Mouse (Mus musculus): ENCODE data around the gene Gtf2ird1.
"Not testable (repeated sequence)": the region's sequence is repeated elsewhere in the genome, so short reads cannot be mapped to it uniquely, and the experiment has no call there.

The Gtf2ird1 gene

DNA sequence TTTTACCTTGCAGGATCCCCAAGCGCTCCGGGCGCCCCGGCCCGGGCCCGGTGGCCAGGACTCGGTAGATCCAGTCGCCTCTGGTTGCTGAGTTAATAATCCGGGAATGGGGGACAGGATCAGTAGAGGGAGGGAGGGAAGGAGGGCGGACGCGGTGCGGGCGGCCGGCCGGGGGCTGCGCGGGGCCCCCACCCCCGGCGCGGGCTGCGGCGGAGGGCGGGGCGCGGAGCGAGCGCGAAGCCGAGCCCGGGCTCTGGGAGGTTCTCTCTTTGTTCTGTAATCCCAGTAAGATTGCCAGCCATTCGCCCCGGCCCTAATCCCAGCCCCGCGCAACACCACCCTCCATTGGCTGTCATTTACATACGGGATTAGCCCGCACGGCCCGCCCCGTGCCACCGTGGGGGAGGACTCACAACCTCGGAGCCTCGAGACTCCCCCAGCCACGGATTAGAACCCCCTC lies at the start of gene Gtf2ird1:
Gene Gtf2ird1, minus strand, starts transcription at position 214 of the 460 bp plus-strand sequence.
- no peak for DNase-seq (ENCODE audit: low read depth, low spot score)

DNA sequence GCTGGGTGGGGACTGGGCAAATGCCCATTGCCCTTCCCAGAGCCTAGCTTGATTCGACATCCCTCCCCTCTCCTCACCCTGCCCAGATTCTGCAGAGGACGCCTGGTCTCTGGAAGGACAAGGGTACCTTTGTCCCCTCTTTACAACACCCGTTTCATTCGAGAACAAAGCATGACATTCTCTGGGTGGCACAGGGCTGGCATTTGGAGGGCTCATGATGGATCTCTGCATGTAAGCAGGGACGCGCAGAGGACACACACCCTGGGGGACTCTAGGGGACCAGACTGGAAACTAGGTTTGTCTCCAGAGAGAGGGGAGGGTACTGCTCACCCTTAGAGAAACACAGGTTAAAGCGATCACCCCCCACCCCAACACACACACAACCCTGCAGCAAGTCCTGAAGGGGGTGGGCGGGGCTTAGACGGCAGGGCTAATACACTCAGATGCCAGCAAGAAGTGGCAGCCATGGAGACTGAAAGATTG lies 49.3 kb upstream of the Gtf2ird1 start:
- DNase-seq (ENCODE audit: low read depth, low spot score) = no peak

DNA sequence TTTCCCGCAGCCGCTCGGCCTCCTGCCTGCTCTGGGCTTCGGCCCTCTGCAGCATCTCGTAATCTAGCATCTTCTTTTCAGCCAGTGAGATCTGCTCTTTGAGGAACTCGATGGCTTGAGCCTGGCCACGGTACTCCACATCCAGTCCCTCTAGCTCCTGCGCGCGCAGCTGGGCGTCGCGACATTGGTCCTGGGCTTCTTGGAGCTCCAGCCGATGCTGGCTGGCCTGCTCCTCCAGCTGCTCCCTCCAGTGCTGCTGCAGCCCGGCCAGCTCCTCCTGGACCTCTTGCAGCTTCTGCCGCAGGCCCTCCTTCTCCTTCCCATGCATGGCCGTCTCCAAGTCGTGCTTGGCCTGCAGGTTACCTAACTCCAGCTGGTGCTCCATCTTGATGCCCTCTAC lies 46.1 kb upstream of the Gtf2ird1 start:
- no peak for DNase-seq (ENCODE audit: low read depth, low spot score)

DNA sequence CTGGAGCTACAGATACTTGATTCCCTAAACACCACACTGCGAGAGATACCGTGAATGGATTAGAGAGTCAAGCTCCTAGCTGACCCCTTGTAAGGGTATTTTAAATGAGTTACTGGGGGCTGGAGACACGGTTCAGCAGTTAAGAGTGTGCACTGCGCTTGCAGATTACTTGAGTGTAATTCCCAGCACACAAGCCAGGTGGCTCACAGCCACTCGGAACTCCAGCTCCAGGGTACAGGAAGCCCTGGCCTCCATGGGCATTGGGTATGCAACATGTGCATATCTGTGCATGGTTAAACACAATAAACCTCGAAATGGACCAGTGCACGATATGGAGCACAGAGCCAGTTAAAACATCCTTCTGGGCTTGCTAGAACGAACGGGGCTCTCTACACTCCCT lies 44.9 kb upstream of the Gtf2ird1 start:
- DNase-seq (ENCODE audit: low read depth, low spot score) = no peak

DNA sequence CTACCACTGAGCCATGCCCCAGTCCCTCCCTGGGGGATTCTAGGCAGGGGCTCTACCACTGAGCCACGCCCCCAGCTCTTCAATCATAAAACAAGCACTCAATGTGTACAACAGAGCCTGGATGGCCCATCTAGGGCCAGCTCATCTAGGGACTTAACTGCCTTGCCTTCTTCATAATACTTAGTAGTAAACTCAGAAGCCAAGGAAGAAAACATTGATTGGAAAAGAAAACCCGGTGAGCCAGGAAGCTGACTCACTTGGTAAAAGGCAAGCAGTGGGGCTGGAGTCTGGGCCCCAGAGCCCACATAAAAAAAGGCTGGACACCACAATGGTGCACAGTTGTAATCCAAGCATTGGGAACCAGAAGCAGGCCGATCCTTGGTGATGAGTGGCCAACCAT lies 44.2 kb upstream of the Gtf2ird1 start:
- no peak for DNase-seq (ENCODE audit: low read depth, low spot score)

DNA sequence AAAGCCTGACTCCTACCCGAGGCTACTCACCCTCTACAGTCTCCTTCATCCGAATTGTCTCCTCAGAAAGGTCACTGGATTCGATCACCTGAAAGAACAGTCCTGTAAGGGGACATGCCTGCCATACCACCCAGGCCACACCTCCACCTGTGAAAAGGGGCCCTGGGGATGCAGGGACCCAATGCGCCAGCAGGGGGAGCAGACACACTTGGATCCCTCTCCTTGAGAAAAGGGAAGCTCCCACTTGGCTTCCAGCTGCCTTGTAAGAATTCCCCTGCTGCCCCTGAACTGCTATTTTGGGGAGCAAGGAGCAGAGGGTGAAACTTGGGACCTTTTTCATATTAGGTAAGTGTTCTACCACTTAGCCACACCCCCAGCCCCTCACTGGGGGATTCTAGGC lies 43.5 kb upstream of the Gtf2ird1 start:
- peak; percentile 57 for DNase-seq (ENCODE audit: low read depth, low spot score)

DNA sequence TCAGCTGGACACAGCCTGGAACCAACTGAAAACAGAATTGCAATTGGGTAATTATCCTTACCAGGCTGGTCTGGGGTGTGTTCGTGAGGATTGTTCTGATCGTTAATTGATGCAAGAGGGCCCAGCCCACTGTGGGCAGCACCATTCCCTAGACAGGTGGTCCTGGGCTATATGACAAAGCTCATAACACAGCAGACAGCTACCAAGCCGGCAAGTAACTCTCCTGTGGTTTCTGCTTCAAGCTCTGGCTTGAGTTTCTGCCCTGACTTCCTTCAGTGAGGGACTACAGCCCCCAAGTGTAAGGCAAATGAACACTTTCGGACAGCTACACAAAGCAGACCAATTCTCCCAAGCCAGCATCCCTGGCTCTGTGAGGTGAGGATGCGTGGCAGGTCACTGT lies 40.5 kb upstream of the Gtf2ird1 start:
- DNase-seq (ENCODE audit: low read depth, low spot score) = no peak

DNA sequence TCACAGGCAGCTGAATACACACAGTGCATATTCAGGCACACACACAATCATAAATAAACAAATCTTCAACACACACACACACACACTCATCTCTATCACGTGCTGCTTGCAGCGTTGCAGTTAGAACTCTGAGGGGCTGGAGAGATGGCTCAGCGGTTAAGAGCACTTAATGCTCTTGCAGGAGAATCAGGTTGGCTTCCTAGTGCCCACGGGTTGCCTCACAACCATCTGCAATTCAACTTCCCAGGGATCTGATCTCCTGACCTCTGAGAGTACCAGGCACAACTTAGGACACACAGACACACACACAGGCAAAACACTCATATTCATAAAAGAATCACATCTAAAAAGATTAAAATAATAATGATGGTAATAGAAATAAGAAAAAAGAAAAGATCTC lies 39.3 kb upstream of the Gtf2ird1 start:
- DNase-seq (ENCODE audit: low read depth, low spot score) = no peak

DNA sequence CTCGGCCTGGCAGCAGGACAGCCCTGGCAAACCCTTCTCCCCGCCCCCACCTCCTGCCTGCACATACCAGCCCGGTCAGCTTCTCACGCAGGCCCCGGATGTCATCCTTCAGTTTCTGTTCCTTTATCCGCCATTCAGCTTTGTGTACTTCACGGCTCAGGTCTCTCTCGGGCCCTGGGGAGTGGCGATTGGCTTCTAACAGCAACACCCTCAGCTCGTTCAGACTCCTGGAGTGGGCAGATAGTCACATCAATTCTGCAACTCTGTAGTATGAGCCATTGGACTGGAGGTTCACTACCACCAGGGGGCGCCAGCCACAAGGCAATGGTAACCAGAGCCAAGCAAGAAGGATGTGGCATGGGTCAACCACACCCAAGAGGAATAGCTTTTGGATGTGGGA lies 37.6 kb upstream of the Gtf2ird1 start:
- peak; percentile 65 for DNase-seq (ENCODE audit: low read depth, low spot score)

DNA sequence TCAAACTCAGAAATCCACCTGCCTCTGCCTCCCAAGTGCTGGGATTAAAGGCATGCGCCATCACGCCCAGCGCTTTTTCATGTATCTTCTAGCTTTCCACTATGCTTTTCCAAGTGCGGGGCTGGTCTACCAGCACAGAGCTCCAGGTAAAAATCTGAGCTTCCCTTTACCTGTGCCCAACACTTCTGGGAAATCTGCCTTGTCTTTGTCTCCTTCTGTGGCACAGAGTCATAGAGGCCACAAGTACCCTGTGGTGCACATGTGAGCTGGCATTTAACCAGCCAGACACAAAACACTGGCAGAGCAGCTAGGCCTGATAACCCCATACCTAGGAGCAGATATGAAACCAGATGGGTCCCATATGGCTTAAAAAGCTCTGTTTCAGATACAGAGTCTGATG lies 36.4 kb upstream of the Gtf2ird1 start:
- no peak for DNase-seq (ENCODE audit: low read depth, low spot score)

DNA sequence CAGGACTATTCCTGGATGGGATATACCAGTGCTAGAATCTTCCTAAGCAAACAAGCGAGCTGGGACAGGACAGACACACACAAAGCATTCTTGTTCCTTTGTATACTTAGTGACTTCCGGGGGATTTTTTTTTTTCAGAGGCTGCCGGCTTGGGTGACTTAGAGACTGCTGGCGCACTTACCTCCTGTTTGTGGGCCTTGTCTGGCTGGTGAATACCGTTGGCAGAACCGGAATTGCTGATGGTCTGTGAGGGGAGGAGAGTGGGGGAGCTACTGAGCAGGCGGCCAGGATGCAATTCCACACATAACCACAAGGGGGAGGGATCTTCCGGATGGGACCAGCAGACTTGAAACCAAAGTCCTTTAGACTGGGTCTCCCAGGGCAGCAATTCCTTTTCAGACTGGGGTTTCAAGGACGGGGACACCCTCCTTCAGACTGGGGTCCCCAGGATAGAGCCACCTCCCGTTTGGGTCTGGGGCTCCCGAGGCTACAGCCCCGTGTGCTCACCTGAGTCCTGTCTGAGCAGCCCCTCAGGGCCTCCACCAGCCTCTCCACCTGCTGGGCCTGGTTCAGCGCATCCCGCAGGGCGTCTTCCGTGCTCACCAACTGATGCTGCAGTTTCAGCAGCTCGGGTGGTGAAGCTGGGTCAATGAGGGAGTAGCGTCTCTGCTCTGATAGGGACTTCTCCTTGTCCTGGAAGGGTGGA lies 35.3 kb upstream of the Gtf2ird1 start:
- DNase-seq (ENCODE audit: low read depth, low spot score) = peak; percentile 76

DNA sequence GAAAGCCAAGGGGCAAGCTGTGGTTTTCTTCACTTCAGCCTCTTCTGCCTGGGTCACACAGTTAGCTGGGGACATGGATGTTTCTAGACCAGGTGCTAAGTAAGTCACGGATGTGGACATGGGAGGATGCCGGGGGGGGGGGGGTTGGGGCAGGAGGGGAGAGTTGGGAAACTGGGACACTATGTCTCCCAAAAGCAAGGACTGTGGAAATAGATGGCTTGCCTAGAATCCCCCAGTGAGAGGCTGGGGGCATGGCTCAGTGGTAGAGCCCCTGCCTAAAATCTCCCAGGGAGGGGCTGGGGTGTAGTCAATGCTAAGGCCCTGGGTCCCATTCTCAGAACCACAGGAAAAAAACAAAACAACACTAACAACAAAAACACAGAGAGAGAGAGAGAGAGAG lies 34.7 kb upstream of the Gtf2ird1 start:
- no peak for DNase-seq (ENCODE audit: low read depth, low spot score)

DNA sequence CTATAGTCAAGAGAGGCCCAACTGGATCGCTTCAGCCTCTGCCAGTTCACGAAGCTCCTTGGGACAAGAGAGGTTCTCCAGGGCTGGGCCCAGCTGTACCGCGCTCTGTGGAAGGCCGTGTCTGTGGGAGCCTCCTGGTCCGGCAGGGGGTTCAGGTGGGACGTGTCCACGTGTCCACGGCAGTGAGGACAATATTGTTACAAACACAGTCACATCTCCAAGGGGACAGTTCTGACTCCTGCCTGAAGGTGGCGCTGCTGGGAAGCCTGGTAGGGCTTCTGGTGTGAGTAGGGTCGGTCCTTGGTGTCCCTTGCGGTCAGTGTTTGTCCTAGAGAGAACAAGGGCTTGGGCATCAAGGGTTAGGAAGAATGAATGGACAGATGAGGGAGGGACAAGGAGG lies 33.9 kb upstream of the Gtf2ird1 start:
- no peak for DNase-seq (ENCODE audit: low read depth, low spot score)

DNA sequence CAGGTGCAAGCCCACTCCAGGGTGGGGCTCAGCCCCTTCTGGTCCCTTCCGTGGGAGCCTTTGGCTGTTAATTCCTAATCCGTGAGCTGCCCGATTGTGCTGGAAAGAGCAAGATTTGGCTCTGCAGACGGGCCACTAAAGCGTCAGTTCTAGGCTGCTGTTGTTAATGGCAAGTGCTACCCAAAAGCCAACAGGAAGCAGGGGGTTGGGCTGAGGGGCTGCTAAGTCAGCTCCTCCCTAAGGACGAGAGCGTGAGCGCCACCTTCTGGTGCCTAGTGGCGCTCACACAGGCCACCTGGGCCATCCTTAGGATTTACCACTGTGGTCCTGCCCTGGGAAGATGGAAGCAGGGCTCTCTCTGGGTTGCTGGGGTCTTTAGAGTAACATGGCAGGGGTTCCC lies 33.1 kb upstream of the Gtf2ird1 start:
- DNase-seq (ENCODE audit: low read depth, low spot score) = peak; percentile 87

DNA sequence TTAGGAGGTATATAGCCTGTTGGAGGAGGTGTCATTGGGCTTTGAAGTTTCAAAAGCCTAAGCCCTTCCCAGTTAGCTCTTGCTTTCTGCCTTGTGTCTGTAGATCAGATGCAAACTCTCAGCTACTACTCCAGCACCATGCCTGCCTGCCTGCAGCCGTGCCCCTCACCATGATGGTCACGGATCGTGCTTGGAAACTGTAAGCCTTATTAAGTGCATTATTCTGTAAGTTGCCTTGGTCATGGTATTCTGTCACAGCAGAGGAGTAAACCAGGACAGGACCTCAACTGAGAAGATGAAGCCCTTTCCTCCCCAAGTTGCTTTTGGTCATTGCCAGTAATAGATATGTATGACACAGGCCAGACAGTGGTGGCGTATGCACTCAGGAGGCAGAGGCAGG lies 32.1 kb upstream of the Gtf2ird1 start:
- no peak for DNase-seq (ENCODE audit: low read depth, low spot score)

DNA sequence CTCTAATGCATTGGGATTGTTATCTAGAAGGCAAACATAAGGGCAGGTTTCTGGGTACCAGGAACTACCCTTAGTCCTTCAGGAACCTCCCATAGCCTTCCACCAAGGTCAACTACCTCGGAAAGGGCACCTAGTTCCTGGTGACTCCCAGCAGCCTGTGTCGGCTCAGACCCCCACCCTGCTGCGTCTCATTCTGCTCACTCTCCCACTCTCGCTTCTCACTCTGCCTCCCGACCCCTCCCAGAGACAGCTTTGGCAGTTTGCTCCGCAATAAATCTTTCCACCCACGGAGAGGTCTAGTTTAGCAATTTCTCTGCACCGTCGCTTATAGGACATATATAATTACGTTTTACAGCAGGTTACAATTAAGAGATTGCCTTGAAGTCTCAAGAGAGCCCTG lies 31.5 kb upstream of the Gtf2ird1 start:
- DNase-seq (ENCODE audit: low read depth, low spot score) = no peak

DNA sequence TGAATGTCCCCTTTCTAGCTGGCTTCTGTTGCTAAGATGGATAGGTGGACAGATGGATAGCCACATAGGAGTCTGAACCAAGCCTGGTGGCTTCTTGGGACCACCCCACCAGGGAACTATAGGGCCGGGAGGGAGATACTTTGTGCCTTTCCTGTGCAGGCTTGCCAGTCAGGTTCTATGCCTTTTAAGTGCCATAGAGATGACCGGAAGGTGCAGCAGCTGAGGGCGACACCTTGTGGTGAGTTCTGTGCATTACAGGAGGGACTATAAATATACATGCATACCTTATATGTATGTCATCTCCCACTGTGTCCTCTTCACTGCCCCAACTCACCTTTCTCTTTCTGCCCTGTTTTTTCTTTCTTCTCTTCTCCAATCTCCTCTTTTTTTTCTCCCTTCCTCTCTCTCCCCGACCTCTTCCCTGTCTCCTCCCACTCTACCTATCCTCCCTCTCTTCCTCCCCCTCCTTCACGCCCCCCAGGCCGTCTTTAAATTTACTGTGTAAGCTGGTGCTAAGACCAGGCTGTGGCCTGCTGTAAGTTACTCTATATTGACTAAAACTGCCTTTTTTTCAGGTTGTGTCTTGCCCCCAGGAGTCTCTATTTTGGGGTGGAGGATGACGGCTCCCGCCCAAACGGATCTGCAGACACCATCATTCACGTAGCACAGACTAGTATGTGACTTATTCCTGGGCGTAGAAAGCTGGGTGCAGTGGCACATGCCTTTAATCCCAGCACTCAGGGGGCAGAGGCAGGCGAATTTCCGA lies 29.6 kb upstream of the Gtf2ird1 start:
- DNase-seq (ENCODE audit: low read depth, low spot score) = peak; percentile 65

DNA sequence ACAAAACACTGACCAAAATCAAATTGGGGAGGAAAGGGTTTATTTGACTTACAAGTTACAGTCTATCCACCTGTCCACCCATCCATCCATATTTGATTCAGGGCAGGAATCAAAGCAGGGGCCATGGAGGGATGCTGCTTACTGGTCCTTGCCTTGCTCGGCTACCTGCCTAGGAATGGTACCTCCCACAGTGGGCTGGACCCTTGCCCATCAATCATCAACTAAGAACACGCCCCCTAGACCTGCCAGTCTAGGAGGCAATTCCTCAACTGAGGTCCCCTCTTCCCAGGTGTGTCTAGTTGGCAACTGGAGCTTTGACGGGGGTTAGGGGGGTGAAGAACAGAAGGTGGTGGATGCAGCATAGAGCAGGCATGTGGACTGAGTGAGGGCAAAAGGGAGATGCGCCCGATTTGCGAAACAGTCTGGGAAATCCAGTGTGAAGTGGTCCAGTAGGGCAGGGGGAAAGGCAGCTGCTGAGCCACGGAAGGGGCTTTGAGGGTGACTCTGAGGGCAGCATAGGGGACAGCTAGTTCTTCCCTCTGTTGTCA lies 28.7 kb upstream of the Gtf2ird1 start:
- no peak for DNase-seq (ENCODE audit: low read depth, low spot score)

DNA sequence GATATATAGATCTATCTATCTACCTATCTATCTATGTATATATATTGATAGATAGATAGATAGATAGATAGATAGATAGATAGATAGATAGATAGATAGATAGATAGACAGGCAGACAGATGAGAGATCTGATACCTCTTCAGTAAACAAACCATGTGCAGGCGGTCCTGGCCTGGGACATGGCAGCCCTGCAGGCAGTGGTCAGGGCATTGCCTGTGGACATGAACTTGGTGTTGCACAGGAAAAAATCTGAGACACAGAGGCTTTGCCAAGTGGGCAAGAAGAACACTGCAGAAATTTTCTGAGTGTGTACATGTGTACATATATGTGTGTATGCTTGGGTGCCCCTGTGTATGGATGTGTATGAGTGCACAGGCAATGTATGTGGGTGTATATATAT lies 26.8 kb upstream of the Gtf2ird1 start:
- DNase-seq (ENCODE audit: low read depth, low spot score) = no peak

DNA sequence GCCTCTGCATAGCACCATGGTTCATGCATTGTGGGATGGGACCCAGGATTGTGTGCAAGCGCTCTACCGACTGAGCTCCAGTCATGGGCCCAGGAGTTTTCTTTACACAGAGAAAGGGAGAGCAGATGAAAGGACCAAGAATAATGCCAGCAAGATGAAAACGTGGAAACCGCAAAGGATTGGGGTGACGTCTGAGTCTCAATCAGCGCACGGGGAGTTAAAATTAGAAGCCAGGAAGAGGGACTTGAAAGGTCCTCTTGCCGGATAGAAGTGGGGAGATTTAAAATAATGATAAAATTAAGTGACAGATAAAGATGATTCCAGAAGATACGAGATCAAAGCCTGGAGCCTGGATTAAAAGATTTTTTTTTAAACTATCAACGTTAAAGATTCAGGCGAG lies 25.8 kb upstream of the Gtf2ird1 start:
- no peak for DNase-seq (ENCODE audit: low read depth, low spot score)

DNA sequence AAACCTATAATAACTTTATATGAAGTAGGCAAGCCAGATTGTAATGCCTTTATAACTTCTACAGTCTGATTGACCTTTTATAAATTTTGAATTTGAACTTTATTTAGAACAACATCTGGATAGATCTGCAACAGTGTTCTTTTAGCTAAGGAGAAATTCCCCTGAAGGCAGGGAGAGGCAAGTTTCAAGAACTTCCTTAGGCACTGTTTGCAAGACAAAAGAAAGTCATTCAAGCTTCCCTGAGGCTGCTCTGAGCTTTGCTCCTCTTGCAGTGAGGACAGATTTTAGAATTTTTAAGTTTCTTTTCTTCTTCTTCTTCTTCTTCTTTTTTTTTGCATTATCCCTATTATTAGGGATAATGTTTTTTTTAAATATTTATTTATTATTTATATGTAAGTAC lies 22.4 kb upstream of the Gtf2ird1 start:
- not testable (repeated sequence) for DNase-seq (ENCODE audit: low read depth, low spot score)

DNA sequence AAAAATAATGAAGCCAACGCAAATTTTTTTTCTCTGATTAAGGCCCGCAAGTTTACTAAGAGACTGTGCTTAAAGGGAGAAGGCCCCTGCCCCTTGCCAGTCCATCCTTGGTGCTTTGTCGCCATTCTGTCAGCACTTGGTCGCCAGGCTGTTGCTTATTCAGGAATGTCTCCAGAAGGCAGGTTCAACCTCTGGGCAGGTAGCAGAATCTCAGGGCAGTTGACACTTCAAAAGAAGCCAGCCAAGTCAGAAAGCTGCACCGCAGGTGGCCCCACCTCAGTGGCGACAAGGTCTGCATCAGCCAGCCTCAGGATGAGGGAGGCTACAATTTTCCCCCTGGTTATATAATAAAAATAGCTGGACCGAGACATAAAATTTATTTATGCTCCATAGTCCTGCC lies 19.2 kb upstream of the Gtf2ird1 start:
- DNase-seq (ENCODE audit: low read depth, low spot score) = not testable (repeated sequence)
